21 mouse cellular contexts compared by ENCODE assay signal in genomic region chr13:37358112-37358511, GRCm38 (mm10). TPM values are rescaled to one million over a fixed set of nuclear protein-coding genes. Genes with fewer than 3 reads are reported as not detected.
DNase-seq lines count a peak whose midpoint lies in the region; ATAC-seq and TF ChIP-seq lines count a peak whose summit lies in the region.
"Had no signal": no experiment of that assay in that cellular context is flagged by ENCODE, and none has a peak within 500 bp of the region (broad histone marks: within the 10 kb centered on the region; RNA-seq: fewer than 3 reads in every experiment).

No protein-coding gene starts in this region.

- no peaks in the 10 kb centered on the region for H3K36me3 ChIP-seq in kidney, embryonic 14.5 days (ENCODE audit: control insufficient read depth, insufficient read depth, low read length)
- H3K36me3 ChIP-seq in kidney, embryonic 15.5 days = no peaks in the 10 kb centered on the region
- H3K36me3 ChIP-seq in ES-Bruce4 (ENCODE audit: control insufficient read depth, insufficient read depth, low read length, poor library complexity, severe bottlenecking) = no peaks in the 10 kb centered on the region
- H3K36me3 ChIP-seq: embryonic facial prominence, embryonic 12.5 days; forebrain, embryonic 10.5 days; heart, embryonic 13.5 days; hindbrain, embryonic 15.5 days had no signal

- no peaks in the 10 kb centered on the region for H3K4me1 ChIP-seq in kidney, embryonic 14.5 days (ENCODE audit: control insufficient read depth, insufficient read depth, low read length)
- no peaks in the 10 kb centered on the region for H3K4me1 ChIP-seq in kidney, embryonic 15.5 days
- peaks cover 1% of the 10 kb centered on the region for H3K4me1 ChIP-seq in ES-Bruce4 (ENCODE audit: control insufficient read depth, insufficient read depth, low read length)
- H3K4me1 ChIP-seq: embryonic facial prominence, embryonic 12.5 days; forebrain, embryonic 10.5 days; hindbrain, embryonic 15.5 days had no signal

- no peak for ATAC-seq in kidney, embryonic 14.5 days (ENCODE audit: low FRiP score, low TSS enrichment)
- no peak for ATAC-seq in kidney, embryonic 15.5 days (replicated peaks; ENCODE audit: low FRiP score)
- ATAC-seq: forebrain, embryonic 14.5 days had no signal

- no peak for TF ChIP-seq POLR2A in ES-Bruce4 (IDR thresholded peaks at IDR 0.05; ENCODE audit: insufficient read depth, low read length)

- no peaks in the 10 kb centered on the region for H3K9me3 ChIP-seq in kidney, embryonic 14.5 days (ENCODE audit: control insufficient read depth, low read length)
- no peaks in the 10 kb centered on the region for H3K9me3 ChIP-seq in kidney, embryonic 15.5 days (replicated peaks)
- no peaks in the 10 kb centered on the region for H3K9me3 ChIP-seq in ES-Bruce4 (replicated peaks; ENCODE audit: control insufficient read depth, insufficient read depth, low read length, poor library complexity, severe bottlenecking)
- H3K9me3 ChIP-seq: embryonic facial prominence, embryonic 12.5 days; forebrain, embryonic 10.5 days; heart, embryonic 13.5 days; hindbrain, embryonic 15.5 days had no signal

- no peaks in the 10 kb centered on the region for H3K27me3 ChIP-seq in kidney, embryonic 14.5 days (ENCODE audit: control insufficient read depth, insufficient read depth, low read length)
- no peaks in the 10 kb centered on the region for H3K27me3 ChIP-seq in kidney, embryonic 15.5 days
- H3K27me3 ChIP-seq in ES-Bruce4 (ENCODE audit: control insufficient read depth, insufficient read depth, low read length, poor library complexity, severe bottlenecking) = no peaks in the 10 kb centered on the region
- H3K27me3 ChIP-seq: embryonic facial prominence, embryonic 12.5 days; heart, embryonic 13.5 days; hindbrain, embryonic 15.5 days had no signal

- H3K4me2 ChIP-seq in kidney, embryonic 14.5 days (replicated peaks; ENCODE audit: low read depth, low read length) = no peak overlapping the region
- H3K4me2 ChIP-seq in kidney, embryonic 15.5 days = no peak overlapping the region
- H3K4me2 ChIP-seq: embryonic facial prominence, embryonic 12.5 days; heart, embryonic 13.5 days; hindbrain, embryonic 15.5 days had no signal

- DNase-seq in kidney, adult 11 months = peak; percentile 39
- peak; percentile 15 to 53 for DNase-seq in kidney, postnatal 25 days
- peak; percentile 69 for DNase-seq in fat pad, adult 2 months (ENCODE audit: extremely low read depth, low read depth, low spot score)
- DNase-seq in liver = no peak
- DNase-seq: adrenal gland, adult 8-10 months; adrenal gland, postnatal 36 days; cerebellum, adult 2 months; cerebellum, postnatal 10 days; gastrocnemius, adult 2 months; gastrocnemius, postnatal 25 days; heart, adult 11 months; heart, postnatal 36 days had no signal

- TF ChIP-seq CTCF in ES-Bruce4 (IDR thresholded peaks at IDR 0.05; ENCODE audit: low read depth, low read length) = no peak

- no peak overlapping the region for H3K27ac ChIP-seq in kidney, embryonic 14.5 days (ENCODE audit: low read depth, low read length)
- no peak overlapping the region for H3K27ac ChIP-seq in kidney, embryonic 15.5 days
- no peak overlapping the region for H3K27ac ChIP-seq in ES-Bruce4 (ENCODE audit: insufficient read depth, low read length)
- H3K27ac ChIP-seq: embryonic facial prominence, embryonic 12.5 days; forebrain, embryonic 10.5 days; gastrocnemius, adult 2 months; heart, embryonic 13.5 days; hindbrain, embryonic 15.5 days had no signal

- H3K9ac ChIP-seq in kidney, embryonic 14.5 days (ENCODE audit: low read depth, low read length) = no peak overlapping the region
- H3K9ac ChIP-seq in kidney, embryonic 15.5 days = no peak overlapping the region
- H3K9ac ChIP-seq in ES-Bruce4 (ENCODE audit: low read depth, poor library complexity, severe bottlenecking) = no peak overlapping the region
- H3K9ac ChIP-seq: embryonic facial prominence, embryonic 12.5 days; heart, embryonic 13.5 days; hindbrain, embryonic 15.5 days had no signal

- TF ChIP-seq EP300 in ES-Bruce4 (IDR thresholded peaks at IDR 0.05; ENCODE audit: insufficient read depth, low read depth, low read length) = peak; percentile 57; the same call in 1 of the 2 replicates

- WGBS in kidney, embryonic 14.5 days = 77% methylated on average over 2 of the region's 2 CpGs
- WGBS in kidney, embryonic 15.5 days = 91% methylated on average over 2 of the region's 2 CpGs

- H3K4me3 ChIP-seq in kidney, embryonic 14.5 days (ENCODE audit: low read length) = no peak overlapping the region
- H3K4me3 ChIP-seq in kidney, embryonic 15.5 days (replicated peaks) = no peak overlapping the region
- no peak overlapping the region for H3K4me3 ChIP-seq in ES-Bruce4 (ENCODE audit: low read depth, low read length)
- H3K4me3 ChIP-seq: embryonic facial prominence, embryonic 12.5 days; forebrain, embryonic 10.5 days; gastrocnemius, adult 2 months; heart, embryonic 13.5 days; hindbrain, embryonic 15.5 days had no signal

RNA-seq across cellular contexts. Expression of gene Ly86, which starts 13.1 kb away (rescaled TPM):
- 6.8 TPM in 2 replicates for polyA plus RNA-seq in kidney, embryonic 14.5 days (2014; fragmentation: Nextera tagmentation; extraction: Ambion mirVana)
- polyA plus RNA-seq in kidney, embryonic 15.5 days (2015; fragmentation: Nextera tagmentation; extraction: Ambion mirVana) = 5.4 and 6.9 TPM in 2 replicates
- polyA plus RNA-seq in ES-Bruce4 (2011; ENCODE audit: insufficient read depth, insufficient read length, low read depth, missing spikeins) = not detected in 2 replicates
- polyA plus RNA-seq: C2C12 had no signal
